Mouse (Mus musculus) v-Abl transformed pro-B cells (cell line): ENCODE results near the gene Mad1l1.
"Not testable (repeated sequence)": the region's sequence is repeated elsewhere in the genome, so short reads cannot be mapped to it uniquely, and the experiment has no call there.

Experiments used
- in situ Hi-C, 2 experiments: fragments of 400-800 bp; cut with MboI; formaldehyde crosslinking; loops; one replicate each; pipeline ENCODE4 v1.15.1; 2025; ENCODE audit not compliant: unreplicated experiment in 2 of 2

Gene Mad1l1

DNA sequence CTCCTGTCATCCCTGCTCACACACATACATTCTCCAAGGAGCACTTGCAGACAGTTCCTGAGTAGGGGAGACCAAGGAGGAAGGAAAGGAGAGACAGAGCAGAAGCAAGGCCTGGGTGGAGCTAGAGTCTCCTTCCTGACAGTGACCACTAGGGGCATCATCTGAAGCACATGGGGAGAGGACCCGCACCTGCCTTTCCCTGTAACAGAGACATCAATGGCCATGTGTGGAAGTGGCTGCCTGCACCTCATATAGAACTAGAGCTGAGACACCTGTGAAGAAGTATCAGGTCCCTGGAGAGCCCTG is 286.4 kb downstream of the Mad1l1 start:
- in situ Hi-C loops = loop anchor here (5.0 to 10.0 kb wide), 2 partner anchors 190 to 257 kb away; no protein-coding TSS in a partner anchor

DNA sequence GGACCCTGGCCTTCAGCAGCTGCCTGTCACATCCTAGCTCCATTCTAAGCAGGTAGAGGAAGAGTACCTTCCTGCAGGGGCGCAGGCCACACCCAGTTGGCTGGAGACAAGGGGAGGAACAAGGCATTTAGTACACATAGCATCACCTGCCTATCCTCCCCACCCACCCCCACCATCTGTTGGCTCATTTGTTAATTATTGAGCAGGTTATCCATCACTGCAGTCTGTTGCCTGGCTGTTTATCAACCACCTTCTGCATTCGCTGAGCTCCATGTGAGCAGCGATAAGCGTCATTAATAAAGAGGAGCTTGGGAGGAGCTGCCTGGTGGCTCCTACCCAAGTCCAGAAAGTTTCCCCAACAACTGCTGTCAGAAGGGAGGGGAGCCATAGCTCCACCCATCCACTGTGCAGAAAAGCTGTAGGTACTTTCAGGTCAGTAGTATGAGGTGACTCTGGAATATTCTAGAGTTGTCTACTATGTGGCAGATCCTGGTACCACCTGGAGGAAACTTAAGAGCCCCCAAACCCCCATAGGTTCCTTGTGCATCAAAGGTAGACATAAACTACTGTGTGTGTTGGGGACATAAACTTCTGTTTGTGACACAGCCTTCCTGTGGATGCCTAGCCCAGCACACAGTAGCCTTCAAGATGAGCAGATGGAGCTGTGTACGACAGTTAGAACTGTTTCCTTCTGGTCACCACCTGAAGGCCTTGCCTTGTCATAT is 286.9 kb downstream of the Mad1l1 start:
- in situ Hi-C loops = loop anchor here (5.0 to 10.0 kb wide), 3 partner anchors 190 to 358 kb away; no protein-coding TSS in a partner anchor

DNA sequence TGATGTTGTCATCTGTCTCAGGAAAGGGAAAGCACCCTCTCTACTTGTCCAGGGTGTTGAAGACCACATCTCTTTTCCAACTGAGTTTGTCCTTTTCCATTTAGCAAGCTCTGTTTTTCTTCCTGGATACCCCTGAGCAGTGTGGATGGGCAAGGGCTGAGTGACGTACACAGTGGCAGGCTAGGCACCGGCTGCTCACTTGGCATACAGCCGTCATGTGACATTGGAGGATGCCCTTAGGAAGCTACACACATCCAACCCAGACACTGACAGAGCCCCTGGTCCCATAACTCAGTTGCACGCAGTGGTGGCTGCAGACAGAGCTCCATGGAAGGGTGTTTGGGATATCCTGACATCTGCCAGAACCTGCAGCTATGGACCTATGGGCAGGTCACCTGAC is 295.0 kb downstream of the Mad1l1 start:
- in situ Hi-C loops = no loop called here

DNA sequence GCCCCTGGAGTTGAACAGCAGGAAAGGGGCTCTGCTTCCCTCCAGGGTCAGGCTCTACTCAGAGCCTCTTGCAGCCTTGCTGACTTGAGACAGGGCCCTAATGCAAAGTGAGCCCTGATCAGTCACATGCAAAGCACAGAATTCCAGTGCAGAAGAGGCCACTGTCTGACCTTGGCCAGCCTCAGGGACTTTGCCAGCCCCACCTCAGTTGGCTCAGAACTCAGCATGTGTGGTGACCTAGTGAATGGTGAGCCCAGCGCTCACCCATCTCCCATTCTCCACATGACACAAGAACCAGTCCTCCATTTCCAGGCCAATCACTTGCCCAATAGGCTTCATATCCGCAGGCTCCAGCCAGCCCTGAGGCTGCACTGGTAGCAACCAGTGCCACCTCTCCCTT is 296.1 kb downstream of the Mad1l1 start:
- in situ Hi-C loops = no loop called here

DNA sequence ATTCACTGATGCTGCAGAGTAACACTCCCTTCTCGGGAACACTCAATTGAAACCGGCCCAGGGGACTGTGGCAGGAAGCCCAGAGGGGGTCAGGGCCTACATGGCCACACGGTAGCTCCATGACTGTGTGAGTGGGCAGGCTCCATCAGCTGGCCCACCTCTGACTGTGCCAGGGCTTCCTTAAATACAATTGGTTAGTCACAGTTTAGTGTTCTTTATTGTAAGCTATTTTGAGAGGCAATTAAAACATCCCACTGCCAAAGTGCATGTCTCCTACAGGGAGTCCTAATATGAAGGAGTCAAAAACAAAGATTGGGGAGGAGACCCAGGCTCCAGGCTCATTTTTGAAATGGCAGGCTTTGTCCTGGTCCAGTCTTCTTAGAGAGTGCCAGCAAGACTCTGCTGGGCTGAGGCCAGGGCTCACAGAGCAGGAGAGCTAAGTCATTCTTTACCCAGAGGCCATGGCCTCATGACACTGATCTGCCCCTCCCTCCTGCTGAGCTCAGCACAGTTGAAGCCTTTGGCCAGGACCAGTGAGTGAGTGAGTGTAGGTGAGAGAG is 297.3 kb downstream of the Mad1l1 start:
- in situ Hi-C loops = no loop called here

DNA sequence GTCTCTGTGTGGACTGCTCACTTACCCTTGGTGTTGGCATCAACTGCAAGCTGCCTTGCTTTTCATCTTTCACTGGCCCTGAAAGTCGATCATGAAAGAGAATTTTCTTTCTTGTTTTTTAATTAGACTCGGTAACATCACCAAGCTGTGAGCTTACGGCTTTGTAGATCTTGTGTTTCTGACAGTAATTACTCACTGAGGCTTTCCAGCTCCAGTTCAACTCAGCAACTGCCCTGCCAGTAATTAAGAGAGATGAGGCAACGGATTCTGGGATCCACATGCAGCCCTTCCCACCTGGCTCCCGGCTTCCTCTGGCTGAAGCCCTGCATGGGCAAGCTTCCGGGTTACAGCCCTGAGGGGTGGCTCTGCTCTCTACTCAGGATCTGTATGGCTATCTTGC is 298.5 kb downstream of the Mad1l1 start:
- in situ Hi-C loops = no loop called here

DNA sequence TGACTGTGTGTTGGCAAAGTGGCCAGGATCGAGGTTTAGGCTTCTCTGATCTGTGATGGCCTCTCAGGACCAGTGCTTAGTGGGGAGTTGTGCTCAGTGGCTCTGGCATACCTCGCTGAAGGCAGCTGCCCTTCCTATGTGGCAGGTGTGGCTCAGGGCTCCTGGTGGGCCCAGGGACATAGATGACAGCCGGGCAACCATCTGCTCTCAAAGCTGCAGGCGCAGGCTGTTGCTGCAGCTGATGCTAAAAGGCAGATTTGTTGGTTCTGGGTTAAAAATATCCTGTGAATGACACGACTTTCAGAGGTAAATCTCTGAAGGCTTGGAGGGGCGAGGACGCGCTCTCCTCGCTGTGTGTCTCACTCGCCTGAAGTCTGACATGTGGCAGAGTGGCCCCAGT is 299.6 kb downstream of the Mad1l1 start:
- in situ Hi-C loops = no loop called here

DNA sequence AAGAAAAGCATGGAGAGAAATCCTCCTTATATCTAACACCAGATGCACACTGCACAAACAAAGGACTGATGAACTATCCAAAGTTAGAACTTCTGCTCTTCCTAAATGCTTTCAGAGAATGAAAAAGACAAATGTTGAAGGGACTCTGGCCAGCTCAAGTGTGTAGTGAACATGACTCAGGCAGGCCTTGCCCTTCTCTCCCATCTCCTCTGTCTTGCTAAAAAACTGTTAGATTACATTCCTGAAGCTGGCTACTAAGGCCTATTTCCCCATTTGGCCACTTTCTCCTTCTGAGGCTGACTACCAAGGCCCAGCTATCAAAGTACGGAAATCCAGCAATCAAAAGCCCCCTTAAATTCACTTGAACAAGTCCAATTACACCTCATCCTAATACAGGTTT is 301.7 kb downstream of the Mad1l1 start:
- in situ Hi-C loops = no loop called here

DNA sequence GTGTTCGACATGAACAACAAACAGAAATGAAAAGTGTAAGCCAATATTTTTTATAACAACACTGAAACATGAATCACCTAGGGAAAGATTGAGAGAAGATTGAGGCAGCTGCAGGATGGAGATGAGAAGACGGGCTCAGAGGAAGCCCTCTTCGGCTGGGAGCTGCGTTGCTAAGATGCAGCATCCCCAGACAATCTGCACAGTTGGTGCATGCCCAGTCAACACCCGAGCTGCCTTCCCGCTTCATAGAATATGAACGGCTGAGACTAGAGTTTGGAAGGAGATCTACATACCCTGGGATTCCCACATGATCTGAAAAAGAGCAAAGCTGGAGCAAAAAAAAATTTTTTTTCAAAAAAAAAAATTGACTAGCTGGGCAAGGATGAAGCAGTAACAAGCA is 302.6 kb downstream of the Mad1l1 start:
- in situ Hi-C loops = no loop called here

DNA sequence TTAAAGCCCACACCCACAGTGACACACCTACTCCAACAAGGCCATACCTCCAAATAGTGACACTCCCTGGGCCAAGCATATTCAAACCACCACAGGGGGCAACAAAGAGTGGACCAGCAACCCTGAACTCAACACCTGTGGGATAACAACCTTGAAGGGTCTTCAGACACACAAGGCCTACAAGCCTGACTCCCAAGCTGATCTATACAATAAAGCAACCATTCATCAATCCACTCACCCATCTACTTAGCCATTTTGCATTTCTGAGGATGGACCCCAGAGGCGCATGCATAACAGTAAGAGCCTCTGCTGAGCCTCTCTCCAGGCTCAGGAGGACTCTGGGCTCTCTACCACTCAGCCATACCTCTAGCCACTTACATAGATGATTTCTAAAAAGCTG is 304.5 kb downstream of the Mad1l1 start:
- in situ Hi-C loops = no loop called here

DNA sequence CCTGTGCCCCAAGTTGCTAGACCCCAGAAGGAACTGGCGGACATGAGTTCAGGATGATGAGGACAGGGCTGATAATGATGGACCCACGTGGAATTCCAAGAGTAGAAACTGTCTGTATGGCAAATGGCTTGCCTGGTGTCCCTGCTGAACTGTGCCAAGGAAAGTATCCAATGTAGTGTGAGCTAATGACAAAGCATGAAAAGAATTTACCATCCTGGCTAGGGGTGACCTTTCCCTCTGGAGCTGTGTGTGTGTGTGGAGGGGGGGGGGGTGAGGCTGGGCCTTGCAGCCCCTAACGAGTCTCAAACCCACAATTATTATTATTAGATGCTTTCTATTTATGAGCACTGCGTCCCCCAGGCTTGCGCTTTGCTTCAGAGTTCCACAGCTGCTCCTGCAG is 307.7 kb downstream of the Mad1l1 start:
- in situ Hi-C loops = no loop called here

DNA sequence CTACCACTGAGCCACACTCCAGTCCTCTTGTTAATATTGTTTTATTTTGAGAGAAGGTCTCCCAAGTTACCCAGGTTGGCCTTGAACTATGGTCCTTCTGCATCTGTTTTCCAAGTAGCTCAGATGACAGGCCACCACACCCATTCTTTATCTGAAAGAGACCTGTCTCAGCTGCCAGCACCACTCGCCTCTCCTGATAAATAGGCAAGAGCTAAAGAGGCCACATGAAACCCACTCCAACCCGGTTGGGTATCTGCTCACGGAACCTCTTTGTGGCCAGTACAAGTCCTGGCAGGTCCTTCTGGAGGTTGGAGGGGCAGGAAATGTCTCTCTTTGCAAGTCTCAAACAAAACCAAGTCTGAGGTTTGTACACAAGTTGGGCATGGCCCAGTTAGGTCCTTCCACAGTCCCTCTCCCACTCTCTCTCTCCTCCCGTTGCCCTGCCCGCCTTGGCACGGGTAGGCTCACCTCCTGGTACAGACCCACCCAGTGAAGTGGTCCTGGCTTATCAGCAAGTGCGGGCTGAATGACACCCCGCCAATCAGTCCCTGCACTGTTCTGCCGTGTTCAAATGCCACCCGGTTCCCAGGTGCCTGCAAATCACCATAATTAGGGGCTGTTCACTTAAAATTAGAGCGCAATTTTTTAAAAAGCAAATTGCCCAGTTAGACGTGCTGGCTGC is 308.9 kb downstream of the Mad1l1 start:
- in situ Hi-C loops = no loop called here

DNA sequence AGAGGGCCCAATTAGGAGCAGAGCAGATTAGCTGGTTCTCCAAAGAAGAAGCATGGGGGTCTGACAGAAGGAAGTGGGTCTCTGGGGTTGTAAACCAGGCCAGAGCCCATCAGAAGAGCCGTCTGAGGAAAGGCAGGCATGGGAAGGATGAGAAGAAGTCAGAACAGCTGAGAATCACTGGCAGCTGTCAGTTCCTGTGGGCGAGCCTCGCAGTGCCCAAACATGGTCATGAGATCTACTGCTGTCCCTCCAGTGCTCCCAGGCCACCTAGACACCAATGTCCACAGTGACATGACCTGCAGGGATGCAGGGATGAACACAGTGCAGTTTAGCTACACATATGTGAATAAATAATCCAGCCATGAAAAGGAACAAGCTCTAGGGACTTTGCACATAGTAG is 310.9 kb downstream of the Mad1l1 start:
- in situ Hi-C loops = no loop called here

DNA sequence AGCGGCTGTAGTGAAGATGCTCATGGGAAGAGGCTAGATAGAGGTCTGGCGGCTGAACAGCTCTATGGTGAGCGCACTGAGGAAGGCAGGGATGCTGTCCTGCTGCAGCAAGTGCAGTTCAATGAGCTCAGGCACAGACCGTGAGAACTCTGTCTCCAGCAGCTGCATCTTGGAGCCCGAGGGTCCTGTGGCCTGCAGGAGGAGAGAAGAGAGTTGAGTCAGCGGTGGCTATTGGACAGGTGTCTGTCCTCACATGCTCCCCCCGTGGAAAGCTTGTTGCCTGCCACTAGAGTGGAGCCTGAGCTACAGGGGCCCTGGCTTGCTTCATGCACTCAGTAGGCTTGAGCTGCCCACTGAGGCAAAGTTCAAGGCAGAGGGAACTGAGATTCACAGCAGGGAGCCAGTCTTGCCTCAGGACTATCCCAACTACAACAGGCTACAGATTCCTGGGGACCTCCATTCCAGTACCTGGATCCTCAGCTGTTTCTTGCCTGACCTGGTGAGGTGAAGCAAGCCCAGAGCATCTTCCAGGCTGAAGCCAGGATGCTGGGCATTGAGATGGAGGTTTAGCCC is 312.2 kb downstream of the Mad1l1 start:
- in situ Hi-C loops = no loop called here

DNA sequence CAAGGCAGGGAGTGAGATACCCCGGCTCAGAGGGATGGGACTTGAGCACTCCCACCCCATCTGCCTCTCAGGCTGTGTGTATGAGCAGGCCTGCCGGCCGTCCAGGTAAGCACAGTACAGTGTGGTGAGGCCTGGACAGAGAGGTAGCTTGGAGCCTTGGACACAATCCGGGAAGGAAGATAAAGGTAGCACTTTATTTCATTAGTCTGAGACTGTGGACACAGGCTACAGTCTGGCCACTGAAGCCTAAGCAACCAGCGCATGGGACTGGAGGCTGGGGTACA is 312.9 kb downstream of the Mad1l1 start:
- in situ Hi-C loops = no loop called here

DNA sequence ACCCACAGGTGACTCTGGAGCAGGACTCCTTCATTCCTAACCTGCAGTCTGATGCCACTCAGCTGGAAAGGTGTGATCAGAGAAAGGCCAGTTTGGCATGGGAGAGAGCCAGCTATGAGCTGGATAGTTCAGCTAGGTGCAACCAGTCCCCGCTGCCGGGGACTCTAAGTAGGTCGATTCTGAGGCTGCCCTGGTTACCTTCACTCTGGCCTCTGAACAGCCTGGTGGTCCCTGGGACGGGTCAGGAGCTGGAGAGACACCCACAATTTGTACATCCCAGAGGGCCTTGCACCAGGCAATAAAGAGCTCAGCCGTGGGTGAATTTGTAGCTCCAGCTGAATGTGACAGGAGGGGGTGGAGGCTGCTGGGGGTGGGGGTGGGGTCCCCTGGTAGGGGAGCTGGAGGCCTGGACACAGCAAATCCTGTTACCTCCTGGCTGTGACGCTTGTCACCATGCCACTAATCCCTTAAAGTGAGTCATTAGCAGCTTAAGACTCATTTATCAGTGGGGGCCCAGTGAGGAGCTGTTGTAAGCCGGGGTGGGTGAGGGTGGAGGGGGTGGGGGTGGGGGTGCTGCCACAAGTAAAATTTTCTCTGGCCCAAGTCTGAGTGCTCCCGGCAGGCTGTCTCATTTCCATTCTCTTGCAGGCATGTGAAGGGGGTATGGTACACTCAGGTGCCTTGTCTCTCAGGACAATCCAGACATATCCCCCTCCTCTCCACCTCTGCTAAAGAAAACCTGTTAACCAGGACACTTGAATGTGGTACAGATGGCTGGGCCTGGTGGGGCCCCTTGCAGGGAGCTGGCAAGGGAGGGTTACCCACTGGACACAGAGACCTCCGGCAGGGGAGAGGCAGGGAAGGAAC is 313.5 kb downstream of the Mad1l1 start:
- in situ Hi-C loops = no loop called here

DNA sequence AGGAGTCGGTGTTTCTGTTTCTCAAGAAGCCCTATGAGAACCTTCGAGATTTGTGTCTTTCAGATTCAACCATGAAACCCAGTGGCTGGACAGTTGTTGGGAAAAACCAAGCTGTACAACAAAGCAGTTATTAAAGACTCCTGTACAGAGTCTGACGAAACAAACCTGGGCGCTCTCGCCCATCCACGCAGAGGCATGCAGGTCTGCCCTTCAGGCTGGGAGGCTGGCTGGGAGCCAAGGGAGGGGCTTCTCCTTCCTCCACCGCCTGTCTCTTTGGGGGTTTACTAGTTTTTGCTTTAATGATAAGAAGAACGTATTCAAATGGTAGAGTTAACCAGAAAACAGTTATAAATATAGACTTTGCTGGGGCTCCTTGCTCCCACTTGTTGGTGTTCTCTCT is 314.5 kb downstream of the Mad1l1 start:
- in situ Hi-C loops = no loop called here

DNA sequence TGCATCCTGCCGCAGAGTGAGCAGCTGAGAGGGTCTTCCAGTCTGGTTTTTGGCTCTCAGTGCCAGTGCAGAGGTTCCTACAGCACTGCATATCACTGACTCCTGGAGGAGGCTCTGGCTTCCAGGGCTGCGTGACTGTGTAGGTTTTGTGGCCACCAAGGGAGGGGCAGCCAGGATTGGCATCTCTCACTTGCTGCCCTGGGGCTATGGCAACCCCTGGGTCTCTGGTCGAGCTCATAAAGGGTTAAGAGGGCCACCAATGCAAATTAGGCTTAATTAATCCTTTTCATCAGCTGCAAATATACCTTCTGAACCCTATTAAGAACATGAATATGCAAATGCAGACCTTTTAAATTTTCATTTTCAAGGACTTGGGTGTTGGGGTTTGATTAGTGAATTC is 318.8 kb downstream of the Mad1l1 start:
- in situ Hi-C loops = no loop called here

DNA sequence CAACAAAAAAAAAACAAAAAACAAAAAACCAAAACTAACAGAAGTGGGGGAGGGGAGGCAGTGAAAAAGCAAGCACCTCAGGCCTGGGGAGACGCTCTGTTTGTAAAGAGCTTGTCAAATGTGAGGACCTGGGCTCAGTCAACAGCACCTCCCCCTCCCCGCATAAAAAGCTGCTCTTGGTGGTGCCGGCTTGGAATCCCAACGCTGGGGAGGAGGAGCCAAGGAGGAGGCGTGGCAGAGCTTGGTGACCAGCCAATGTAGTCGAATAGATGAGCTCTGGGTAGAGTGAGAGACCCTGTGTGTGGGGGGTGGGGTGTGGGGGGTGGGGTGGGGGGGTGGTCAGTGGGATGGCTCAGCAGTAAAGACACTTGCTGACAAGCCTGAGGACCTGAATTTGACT is 322.4 kb downstream of the Mad1l1 start:
- in situ Hi-C loops = no loop called here

DNA sequence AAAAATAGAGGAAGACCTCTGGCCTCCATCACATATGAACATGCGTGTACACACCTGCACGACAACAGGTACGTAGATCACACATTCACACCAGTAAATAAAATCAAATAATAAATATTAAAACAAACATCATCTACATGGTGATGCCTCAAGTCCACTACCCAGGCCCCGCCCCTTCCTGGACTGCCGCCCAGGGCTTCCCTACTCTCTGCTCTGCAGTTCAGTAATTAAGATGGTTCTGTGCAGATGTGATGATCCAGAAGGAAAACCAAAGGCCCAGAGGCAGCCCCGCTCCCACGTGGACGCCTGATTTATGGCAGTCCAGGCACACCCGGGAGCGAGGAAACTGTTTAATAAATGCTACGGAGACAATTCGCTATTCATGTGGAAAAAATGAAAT is 323.0 kb downstream of the Mad1l1 start:
- in situ Hi-C loops = not testable (repeated sequence)

DNA sequence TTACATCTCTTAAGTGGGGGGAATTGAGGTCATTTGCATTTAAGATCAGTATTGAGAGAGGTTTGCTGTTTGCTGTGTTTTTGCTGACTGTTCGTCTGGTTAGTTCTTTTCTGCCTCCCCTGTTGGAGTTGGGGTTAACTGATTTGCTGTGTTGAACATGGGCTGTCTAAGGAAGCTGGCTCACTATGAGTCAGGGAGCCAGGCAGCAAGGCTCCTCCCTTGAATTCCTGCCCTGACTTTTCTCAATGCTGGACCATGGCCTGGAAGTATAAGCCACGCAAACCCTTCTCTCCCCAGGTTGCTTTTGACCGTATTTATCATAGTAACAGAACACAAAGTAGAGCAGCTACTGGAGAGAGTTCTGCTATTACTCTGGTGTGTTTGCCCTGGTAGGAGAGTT is 329.8 kb downstream of the Mad1l1 start:
- in situ Hi-C loops = no loop called here
